Mouse (Mus musculus) heart, postnatal 14 days (tissue): Measurements from ENCODE around the gene Ccn5. TPM values are rescaled to one million over a fixed set of nuclear protein-coding genes. Genes with fewer than 3 reads are reported as not detected.

Experiments used
- DNase-seq, 2 experiments: peaks; one replicate each; pipeline ENCODE4 v3.0.0; 2021 to 2022
- intact Hi-C: fragments of 180-260 bp; cut with DNase I; formaldehyde crosslinking; loops from one replicate; pipeline ENCODE4 v1.15.1; 2025
- total RNA-seq, 2 experiments: library from RNA; stranded (reverse); gene quantifications; 2 replicates each; pipeline ENCODE4 v1.2.3; 2021

The Ccn5 gene
- total RNA-seq, 2 experiments from 2014 or later = 0.29 to 0.88 TPM

DNA sequence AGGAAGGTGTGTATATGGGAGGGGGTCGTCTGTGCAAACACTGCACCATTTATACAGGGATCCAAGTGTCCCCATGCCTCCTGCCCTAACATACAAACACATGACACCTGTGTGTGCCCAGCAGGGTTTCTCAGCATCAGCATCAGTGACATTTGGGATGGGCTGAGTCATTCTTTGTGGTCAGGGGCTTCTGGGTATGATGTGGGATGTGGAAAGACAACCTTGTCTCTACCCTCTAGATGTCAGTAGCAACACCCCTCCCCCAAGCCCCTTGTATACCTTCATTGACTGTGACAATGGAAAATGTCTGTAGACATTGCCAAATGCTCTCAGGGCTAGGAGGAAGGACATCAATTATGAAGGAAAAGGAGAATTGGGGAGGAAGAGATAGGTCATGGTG lies 10.5 kb downstream of the Ccn5 start:
- intact Hi-C loops = loop anchor here (10.0 kb wide), 1 partner anchor 46 kb away; no protein-coding TSS in a partner anchor
- DNase-seq = no peak

DNA sequence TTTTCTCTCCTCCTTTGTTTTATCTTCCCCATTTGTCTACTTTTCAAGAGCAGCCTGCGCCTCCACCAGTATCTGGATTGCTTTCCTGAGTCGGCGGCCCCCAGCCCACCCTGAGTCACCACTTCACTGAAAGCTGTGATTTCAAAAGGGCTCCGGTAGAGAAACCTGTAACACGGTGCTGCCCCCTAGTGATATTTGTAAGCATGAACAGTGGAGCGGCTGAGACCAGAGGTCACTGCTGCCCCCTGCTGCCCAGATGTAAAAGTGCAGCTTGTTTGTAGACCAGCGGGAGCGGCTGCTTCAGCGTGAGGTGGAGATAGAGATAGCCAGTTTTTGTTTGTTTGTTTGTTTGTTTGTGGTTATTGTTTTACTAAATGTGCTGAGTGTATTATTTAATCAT lies 17.4 kb downstream of the Ccn5 start:
- DNase-seq = peak; percentile 76 to 89
- intact Hi-C loops = loop anchor here (10.0 kb wide), 1 partner anchor 53 kb away; no protein-coding TSS in a partner anchor

DNA sequence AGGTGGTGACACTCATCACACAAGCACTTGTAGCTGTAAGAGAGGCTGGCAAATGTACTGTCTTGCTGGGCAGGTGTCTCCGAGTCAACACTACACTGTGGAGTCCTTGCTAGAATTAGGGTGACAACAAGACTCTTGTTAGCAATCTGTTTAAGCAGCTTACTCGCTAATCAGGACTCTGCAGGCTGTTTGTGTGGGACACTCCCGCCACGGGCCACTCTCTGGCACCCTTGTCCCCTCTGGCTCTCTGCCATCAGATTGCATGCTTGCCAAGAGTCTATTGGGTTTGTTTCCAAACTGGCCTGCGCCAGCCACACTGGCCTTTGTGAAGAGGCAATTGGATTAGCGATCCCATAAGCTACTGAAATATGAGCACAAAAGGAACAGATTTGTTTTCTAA lies 18.9 kb downstream of the Ccn5 start:
- DNase-seq = peak; percentile 70 to 82
- intact Hi-C loops = loop anchor here (10.0 kb wide), 1 partner anchor 55 kb away; no protein-coding TSS in a partner anchor

DNA sequence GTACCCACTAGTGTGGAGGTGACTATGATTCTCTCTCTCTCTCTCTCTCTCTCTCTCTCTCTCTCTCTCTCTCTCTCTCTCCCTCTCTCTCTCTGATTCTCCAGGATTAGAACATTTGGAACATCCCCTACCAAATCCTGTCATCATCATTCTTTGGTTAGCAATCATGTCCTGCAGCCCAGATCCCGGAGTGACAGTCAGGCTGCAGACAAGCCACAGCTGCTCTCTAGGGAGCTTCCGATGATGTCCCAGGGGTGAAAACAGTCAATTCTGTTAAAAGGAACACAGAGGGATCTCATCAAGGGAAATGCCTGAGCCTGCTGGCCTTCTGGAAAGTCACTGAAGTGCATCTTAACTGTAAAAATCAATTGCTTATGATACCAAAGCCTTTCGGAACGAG lies 21.4 kb downstream of the Ccn5 start:
- no peak for DNase-seq
- intact Hi-C loops = no loop called here

DNA sequence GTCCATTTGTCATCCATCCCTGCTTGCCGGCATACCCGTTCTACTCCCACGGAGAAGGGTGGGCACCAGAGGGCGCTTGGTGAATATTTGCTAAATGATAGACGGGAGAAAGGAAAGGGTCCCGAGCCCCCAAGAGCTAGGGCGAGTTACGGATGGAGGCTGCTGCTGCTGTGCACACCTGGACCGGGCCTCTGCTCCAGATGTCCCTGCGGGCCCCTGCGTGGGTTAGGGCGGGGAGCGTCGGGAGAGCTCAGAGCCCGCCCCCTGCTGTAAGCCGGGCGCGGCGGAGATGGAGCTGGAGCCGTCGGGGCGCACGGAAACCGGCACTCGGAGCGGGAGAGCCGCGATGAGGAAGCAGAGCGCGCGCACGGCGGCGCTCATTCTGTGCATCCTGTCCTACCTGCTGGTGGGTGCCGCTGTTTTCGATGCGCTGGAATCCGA lies 32.8 kb downstream of the Ccn5 start, which contains the start of gene Kcnk15:
Gene Kcnk15 (plus strand): TSS at position 191 of the 441 bp plus-strand sequence.
- intact Hi-C loops = no loop called here
- no peak for DNase-seq

DNA sequence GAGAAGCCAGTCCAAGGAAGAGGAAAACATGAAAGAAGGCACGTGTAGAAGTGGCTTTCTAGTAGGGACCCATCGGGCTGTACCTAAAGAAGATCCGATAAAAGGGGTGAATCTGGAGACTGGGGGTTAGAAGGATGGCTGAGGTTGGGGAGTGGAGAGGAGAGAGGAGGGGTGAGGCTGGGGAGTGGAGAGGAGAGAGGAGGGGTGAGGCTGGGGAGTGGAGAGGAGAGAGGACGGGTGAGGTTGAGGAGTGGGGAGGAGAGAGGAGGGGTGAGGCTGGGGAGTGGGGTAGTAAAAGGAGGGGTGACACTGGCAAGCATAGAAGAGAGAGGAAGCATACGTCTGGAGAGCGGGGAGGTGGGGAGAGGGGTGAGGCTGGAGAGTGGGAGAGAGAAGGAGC lies 36.6 kb downstream of the Ccn5 start:
- no peak for DNase-seq
- intact Hi-C loops = loop anchor here (5.0 kb wide), 1 partner anchor 110 kb away; no protein-coding TSS in a partner anchor

DNA sequence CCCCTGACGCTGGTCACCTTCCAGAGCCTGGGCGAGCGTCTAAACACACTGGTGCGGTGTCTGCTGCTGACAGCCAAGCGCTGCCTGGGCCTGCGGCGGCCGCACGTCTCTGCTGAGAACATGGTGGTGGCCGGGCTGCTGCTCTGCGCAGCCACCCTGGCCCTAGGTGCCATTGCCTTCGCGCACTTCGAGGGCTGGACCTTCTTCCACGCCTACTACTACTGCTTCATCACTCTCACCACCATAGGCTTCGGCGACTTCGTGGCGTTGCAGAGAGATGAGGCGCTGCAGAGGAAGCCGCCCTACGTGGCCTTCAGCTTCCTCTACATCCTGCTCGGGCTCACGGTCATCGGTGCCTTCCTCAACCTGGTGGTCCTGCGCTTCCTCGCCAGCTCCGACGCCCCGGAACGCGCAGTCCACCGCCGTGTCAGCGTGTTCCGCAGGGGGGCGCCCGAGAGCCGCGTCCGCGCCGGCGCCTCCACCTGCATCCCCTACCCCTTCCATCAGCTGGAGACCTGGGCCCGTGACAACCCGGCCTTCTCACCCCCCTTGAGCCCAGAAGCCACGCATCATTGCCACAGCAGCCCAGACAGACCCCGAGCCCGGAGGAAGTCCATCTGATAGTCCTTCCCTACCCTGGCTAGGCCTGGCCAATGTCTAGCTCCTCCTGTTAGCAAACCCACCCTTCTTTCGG lies 37.7 kb downstream of the Ccn5 start:
- DNase-seq = peak; percentile 39 to 65
- intact Hi-C loops = loop anchor here (1.0 to 5.0 kb wide), 2 partner anchors 94 to 109 kb away; no protein-coding TSS in a partner anchor

DNA sequence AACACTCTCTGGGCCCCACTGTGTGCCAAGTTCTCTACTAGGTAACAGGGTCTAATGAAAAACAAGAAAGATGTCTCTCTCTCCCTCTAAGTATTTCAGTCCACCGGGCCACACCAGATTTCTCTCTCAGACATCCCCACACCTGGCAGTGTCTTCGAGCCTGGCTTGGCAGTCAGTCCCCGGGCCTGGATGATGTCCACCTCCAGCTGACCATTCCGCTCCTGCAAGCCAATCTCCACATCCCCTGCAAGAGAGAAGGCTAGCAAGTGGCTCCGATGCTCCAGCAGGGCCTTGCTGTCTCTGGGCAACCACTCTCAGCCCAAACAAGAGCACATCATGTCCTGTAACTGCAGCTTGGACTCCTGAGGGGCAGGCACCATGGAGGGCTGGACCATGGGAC lies 44.6 kb downstream of the Ccn5 start:
- intact Hi-C loops = no loop called here
- no peak for DNase-seq

DNA sequence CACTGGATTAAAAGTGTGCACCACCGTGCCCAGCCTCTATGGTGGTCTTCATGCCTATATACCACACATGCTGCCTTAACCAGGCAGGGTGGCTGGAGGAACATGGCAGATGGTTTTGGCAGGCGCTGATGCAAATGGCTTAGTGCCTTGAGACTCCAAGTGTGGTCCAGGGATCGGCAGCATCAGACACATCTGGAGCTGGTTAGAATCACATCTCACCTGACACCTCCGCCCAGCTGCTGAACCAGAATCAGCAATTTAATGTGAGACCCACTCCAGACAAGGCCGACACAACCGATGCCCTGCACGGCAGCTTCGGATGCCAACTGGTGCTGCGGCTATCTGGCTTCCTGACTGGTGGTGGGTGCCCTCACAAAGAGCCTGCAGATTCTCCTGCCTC lies 45.4 kb downstream of the Ccn5 start:
- intact Hi-C loops = no loop called here
- no peak for DNase-seq

DNA sequence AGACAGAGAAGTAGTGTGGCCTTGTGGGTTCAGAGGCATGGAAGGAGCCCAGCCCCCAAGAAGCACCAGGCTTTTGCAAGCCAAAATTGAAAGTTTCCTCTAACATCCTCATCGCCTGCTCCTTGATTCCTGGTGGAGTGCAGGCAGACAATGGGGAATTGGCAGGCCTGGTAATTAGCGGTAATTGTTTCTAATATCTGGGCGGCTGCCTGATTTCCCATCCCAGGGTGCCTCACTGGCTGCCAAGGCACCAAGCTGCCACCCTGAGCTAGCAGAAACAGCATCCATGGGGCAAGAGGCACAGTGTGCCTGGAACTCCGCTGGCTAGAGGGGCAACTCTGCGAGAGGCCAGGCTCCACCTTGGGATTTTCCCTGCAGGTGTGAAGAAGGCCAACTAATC lies 49.1 kb downstream of the Ccn5 start:
- intact Hi-C loops = no loop called here
- no peak for DNase-seq

DNA sequence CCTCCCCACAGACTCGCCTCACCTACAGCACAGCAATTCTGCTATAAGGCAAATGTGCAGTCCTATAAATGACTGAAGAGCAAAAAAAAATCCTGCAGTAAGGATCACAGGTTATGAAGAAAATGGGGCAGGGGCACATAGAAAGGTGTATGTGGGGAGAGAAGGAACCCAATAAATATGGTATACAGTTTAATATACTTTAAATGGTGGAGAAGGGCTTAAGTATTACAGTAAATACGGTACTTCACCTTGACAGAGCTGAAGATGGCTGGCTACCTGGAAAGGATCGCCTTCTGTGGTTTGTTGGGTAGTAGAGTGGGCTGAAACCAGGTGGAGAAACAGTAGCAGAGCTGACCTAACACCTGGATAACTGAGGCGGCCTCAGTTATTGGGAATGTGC lies 50.6 kb downstream of the Ccn5 start:
- intact Hi-C loops = no loop called here
- no peak for DNase-seq

DNA sequence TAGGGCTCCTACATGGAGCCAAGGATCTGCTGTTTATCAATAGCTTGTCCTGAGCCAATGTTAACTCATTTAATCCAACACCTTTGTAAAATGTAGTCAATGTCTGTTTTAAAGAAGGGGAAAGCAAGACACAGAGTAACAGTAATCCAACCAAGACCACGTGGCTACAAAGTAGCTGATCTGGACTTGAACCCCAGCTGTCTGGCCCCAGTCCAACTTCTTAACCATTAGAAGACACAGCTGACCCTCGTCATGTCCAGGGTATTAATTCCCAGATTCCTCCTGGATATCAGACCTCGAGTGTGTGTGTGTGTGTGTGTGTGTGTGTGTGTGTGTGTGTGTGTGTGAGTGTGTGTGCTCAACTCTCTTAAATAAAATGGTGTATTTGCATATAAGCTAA lies 51.2 kb downstream of the Ccn5 start:
- no peak for DNase-seq
- intact Hi-C loops = no loop called here

DNA sequence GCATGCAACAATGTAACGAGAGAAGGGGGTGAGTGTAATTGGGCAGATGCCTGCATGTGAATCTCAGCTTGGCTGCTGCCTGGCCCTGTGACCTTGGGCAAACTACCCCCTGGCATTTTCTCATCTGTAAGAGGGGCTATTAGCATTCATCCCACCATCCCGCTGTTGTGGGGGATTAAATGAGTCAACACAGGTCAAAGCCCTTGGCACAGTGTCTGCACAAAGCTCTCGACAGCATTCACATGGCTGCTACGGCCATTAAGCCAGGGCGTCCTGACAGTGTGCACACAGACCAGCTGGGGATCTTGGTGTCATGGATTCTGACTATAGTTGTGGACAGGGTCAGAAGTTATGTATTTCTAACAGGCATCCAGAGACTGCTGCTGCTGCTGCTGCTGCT lies 54.2 kb downstream of the Ccn5 start:
- intact Hi-C loops = no loop called here
- DNase-seq = no peak

DNA sequence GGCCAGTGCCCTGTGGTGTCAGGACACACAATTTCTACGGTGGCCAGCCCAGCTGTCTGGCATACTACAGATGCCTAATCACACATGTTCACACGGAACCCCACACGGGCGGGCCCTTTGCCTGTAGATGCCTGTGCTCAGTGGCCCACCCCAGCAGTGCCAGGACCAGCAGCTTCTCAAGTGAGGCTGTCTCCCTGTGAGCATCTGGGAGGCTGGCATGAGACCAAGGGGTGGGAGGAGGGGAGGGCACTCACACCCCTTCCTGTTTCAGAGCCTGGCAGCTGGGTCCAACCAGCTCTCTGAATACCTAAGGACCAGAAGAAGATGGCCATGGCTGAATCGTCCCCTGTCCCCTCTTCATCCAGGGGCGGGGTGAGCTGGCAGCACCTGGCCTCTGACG lies 54.8 kb downstream of the Ccn5 start:
- no peak for DNase-seq
- intact Hi-C loops = no loop called here

DNA sequence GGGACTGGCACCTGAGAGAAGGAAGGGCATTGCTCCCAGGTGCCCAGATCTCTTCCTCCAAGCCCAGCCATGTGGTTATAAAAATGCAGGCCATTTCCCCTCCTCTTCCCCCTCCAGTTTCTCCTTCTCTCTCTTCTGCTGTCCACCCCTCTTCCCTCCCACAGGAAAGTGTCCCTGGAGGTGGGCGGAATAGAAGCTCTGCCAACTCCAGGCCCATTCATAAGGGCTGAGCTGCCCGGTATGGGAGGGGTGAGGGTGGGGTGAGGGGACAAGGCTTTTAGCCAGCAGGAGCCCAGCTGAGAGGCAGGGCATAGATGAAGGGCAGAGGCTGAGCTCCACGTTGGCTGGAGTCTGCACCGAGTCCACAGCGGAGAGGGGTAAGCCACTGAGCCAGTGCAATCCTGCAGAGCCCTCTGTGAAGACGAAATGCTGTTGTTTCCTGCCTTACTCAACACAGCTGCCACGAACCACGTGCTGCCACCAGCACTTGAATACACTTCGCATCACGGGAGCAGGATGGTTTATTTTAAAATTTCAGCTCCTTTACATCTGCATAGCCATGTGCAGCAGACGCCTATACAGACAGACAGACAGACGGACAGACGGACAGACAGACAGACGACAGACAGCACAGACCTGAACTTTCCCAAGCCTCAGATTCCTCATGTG lies 56.3 kb downstream of the Ccn5 start:
- intact Hi-C loops = no loop called here
- DNase-seq = no peak

DNA sequence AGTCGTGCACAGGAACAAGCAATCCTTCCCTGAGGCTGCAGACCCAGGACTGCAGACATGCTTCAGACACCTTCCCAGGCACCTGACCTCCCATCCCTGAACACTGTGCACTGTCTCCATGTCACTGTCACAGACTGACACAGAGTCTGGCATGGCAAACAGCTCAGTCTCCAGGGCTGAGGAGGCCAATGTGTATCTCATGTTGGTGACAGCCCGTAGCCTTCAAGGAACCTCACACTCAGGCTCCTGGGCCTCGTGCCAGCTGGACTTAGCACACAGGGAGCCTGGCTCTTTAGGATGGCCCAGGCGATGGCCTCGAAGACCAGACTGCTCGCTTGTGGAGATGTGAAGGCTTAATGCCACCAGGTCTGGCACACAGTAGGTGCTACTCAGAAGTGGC lies 60.2 kb downstream of the Ccn5 start:
- peak; percentile 10 to 17 for DNase-seq
- intact Hi-C loops = no loop called here

Other genes with a start within 250 kb of the Ccn5 start
- 10 to 100 TPM; 13.6 to 13.9 TPM for gene Ttpal, start 218.5 kb upstream of the Ccn5 start, total RNA-seq
- gene Serinc3, start 175.7 kb upstream of the Ccn5 start, total RNA-seq = 100 to 1,000 TPM; 360 to 363 TPM
- 100 to 1,000 TPM; 183 to 188 TPM for gene Pkig, start 162.5 kb upstream of the Ccn5 start, total RNA-seq
- gene Ada, start 70.6 kb upstream of the Ccn5 start, total RNA-seq = 1 to 10 TPM; 1.2 to 3.2 TPM
- gene Kcnk15, start 32.8 kb downstream of the Ccn5 start, total RNA-seq = not detected
- gene Rims4, start 97.8 kb downstream of the Ccn5 start, total RNA-seq = under 1 TPM; 0.10 to 0.15 TPM
- 10 to 100 TPM; 93.5 to 98.0 TPM for gene Ywhab, start 174.1 kb downstream of the Ccn5 start, total RNA-seq
- under 1 TPM; 0.79 to 0.83 TPM for gene Pabpc1l, start 204.6 kb downstream of the Ccn5 start, total RNA-seq
- 10 to 100 TPM; 17.0 to 20.4 TPM for gene Stk4, start 249.5 kb downstream of the Ccn5 start, total RNA-seq